Mouse (Mus musculus) T-cell, adult 2 months (primary cell): ENCODE data around the gene Ada.

ENCODE experiments used
- DNase-seq: peaks from one replicate; pipeline ENCODE4 v3.0.0; 2022; ENCODE audit warnings: low spot score

Gene Ada

DNA sequence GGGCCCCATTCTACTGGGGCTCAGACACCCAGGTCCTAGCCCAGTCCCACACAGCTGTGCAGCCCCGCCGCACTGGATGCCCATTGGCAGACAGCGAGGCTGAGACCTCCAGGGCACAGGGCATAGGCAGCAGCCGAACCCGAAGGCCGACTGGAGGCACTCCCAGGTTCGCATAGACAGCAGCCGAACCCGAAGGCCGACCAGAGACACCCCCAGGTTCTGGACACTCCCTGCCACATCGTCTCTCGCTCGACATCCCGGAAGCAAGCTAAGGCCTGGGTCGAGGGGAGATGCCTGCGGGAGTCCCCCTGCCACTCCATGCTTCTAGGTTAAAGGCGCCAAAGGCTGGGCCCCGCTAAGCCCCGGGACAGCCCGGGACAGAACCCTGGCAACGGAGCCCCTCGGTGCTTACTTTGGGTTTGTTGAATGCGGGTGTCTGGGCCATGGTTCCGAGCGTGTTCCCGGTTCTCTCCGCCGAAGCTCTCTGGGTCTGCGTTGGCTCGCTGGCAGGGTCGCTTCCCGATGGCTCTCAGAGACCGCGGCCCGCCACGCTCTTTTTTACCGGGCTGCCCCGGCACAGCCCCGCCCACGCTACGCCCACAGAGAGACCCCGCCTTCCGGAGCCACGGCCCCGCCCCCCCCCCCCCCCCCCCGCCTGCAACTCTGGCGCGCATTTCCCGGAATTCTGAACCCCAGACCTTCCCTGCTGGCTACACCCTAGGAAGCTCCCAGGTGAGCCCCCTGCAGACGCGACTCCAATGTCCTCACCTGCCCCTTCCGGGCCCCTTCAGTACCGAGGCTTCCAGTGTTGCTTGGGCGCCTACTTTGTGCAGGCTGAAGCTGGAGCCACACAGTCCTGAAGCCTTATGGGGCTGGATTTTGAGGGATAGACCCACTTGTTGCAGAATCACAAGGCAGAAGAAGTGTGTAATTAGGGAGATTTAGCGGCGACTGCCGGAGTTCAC, at the start of gene Ada:
Ada (minus strand) TSS at position 593 of the 965 bp plus-strand sequence.
- peak; percentile 45 for DNase-seq

DNA sequence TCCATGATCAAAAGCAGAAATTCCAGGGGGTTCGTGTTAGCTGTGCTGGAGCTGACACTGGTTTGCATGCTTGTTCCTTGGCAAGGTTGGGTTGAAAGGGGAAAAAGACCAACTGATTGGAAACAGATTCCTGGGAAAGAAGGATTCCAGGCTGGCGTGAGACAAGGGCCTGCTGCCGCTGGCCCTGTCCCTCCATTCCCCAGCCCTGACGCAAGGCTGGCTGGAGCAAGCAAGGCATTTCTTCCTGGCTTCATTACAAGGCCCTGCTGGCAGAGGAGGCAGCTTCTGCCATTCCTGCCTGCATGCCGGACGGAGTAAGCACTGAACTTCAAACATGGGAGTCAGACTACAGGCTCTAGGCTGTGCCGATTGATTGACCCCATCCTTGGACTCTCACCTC, 48.4 kb upstream of the Ada start:
- DNase-seq, result no peak

DNA sequence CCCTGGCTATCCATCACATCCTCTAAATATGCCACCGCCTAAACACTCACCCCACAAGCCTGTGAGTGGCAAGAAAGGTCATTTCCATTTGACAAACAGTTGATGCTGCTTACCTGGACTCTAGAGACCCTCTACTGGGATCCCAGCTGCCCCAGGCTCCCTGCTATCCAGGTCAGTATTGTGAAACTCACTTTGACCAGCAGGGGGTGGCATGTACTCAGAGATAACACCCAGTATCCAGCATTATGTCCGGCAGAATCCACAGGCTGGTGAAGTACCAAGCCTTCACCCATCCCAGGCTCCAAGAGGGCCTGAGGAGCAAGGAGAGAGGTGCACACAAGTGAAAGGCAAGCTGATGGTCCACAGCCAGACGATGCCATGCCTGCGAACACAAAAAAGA, 38.4 kb upstream of the Ada start:
- DNase-seq, result peak; percentile 19

DNA sequence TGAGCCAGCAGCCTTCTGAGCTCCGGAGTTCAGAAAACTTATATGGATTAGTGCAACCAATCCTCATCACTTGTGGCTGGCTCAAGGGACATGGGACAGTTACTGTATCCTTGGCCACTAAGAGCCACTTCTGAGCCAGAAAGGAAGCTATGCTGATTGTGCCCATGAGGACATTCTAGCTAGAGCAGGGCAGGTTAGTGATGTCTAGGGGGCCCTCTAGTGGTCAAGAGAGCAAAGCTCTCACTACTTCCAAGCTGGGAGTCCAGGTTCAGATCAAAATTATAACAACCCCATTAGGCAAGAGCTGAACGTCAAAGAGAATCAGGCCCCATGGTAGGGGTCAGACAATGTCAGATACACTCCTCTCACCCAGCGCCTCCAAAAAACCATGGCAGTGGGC, 37.7 kb upstream of the Ada start:
- DNase-seq, result peak; percentile 16

DNA sequence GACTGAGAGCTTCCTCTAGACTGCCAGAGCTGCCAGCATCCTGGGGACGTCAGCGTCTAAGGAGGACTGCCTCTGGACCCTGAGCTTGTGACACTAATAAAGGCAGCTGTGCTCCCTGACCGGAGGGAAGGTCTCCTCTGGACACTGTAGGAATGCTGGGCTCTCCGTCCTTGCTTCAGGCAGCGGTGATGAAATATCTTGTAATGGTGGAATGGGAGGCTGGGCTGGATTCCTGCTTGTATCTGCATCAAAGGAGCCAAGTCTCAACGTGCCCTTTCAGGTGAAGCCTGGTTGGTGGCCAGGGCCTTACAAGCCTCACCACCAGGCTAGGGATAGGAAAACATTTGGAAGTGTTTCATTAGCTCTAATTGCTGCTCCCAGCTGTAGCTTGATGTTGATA, 37.0 kb upstream of the Ada start:
- no peak for DNase-seq

DNA sequence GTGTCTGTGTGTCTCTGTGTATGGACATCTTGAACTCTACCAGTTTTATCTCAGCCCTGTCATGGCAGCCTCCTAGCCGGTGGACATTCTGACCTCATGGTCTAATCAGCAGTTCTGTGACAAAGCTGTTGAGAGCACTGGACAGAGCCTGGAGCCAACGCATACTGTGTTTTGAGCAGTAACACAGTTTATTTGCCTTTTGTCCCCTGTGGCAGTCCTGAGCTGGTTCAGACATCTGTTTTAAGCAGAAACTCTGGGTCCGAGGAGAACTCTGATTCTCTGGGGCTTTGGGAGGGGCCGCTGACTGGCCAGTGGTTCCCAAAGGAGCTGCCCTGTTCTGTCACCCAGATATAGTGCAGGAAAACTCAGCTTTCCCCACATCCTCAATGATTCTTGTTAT, 33.9 kb upstream of the Ada start:
- no peak for DNase-seq

DNA sequence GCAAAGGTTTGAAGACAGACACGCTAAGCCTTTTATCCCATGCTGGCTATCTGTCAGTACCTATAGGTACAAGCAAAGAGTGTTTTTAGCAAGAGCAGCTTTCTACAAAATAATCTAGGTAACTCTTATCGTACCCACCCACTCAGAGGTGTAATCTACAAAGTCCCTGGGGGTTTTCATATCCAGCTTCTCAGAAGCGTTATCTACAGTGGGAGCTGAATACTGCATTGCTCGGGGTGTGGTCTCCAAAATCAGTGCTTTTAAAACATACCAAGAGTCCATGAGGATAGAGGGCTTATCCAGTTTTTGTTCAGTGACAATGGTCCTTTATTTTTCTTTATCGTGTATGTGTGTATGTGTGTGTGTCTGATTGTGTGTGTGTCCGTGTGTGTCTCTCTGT, 33.3 kb upstream of the Ada start:
- no peak for DNase-seq

DNA sequence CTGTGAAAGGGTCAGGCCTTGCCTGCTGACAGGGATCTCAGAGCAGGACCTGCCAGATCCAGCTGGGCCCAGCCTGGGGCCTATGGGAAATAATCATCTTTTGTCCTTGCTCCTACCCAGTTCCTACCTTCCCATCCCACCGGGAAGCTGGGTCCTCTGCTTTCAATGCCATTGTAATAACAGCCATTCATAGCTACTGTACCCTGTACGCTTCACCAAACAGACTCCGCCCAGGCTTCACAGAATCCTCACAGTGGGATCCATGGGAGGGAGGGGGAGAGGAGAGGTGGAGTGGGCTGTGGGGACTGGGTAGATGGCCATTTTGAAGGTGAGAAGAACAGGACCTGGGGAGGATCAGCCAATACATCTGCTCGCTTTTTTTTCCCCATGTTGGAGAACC, 28.9 kb upstream of the Ada start:
- no peak for DNase-seq

DNA sequence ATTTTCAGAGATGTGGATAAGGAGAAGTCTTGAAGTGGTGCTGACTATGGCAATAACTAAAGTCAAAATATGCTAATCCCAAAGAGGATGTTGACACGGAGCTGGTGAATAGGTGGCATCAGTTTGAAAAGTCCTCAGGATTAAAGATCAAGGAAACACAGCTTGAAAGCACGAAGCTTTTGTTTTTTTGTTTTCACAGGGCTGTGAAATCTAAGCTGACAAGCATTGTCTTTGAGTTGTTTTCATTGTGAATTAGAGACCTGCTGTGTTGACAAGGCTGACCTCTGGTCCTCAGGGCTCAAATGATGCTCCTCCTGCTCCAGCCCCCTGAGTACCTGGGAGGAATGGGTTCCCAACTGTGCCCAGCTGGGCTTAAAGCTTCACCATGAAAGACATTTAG, 27.0 kb upstream of the Ada start:
- no peak for DNase-seq

DNA sequence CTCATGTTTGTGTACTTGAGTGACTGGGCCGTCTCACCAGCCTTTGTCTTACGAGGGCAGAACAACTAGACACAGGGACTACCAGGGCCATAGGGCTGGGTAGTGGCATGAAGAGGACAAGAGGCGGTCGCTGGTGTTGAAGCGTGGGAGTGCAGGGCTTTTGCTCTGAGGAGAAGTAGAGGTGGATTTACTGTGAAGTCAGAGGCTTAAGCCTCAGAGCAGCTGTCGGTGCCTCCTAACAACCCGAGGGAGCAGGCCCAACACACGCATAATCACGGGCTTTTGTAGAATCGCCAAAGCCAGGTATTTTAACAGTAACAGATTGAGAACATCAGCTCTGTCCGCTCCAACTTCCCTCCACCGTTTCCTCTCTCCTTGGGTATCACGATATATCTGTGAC, 26.6 kb upstream of the Ada start:
- no peak for DNase-seq

DNA sequence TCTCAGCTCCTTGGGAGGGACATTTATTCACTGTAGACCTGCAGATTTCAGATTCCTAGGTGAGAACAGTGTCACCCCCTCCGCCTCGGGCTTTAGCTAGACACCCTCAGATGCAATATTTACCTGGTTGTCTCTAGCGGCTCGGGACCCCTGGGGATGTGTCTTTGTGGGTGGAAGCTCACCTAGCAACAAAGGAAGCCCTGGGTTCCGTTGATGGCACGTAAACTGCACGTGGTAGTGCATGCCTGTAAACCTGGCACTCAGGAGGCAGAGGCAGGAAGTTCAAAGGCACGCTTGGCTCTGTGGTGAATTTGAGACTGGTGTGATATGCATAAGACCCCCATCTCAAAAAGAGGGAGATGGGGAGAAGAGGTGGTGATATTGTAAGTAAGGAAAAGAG, 20.7 kb upstream of the Ada start:
- DNase-seq, result peak; percentile 21

DNA sequence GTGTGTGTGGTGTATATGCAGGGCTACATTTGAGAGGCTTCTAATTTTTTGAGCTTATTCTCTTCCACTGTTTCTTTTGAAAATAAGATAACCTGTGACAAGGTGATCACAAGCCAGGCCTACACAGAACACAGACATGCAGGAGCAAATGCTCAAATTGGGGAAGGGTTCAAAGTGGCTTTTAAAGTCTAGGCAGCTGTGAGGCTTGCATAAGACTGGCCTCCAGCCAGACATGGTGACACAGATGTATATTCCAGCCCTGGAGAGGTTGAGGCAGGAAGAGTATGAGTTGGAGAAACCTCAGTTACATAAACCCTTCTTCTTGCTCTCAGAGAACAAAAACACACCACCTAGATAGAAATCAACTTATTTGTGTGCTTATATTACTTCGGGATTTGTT, 16.9 kb upstream of the Ada start:
- no peak for DNase-seq

DNA sequence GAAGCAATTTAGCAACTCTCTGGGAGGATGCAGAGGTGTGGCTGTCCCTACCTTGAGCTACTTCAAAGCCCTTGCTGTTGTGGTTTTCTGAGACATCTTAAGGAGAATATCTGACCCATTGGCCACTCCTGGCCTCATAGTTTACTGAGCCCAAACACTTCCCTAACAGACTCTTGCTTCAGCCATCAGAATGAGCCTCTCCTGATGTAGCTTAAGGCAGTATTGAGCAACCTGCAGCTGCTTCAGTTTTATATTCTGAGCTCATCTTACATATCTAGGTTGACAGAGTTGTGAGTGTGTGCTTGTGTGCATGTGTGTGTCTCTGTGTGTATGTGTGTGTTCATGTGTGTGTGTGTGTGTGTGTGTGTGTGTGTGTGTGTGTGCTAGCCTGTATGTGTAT, 16.2 kb upstream of the Ada start:
- no peak for DNase-seq

DNA sequence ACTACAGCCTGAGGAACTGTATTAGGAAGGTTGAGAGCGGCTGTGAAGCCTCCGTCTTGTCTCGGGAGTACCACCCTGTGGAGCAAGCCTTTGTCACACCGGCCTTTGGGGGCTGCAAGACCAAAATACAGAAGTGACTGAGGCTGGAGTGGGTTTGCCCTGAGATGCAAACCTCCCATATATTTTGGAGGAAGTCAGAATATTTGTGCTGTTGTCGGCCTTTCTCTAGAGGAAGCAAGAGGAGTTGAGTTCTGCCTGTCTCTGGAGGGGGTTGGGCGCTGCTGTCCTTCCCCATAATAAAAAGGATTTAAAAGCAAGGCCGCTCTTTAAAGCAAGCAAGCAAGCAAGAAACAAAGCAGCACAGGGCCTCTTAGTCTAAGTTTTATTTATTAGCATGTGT, 11.4 kb upstream of the Ada start:
- DNase-seq, result no peak

DNA sequence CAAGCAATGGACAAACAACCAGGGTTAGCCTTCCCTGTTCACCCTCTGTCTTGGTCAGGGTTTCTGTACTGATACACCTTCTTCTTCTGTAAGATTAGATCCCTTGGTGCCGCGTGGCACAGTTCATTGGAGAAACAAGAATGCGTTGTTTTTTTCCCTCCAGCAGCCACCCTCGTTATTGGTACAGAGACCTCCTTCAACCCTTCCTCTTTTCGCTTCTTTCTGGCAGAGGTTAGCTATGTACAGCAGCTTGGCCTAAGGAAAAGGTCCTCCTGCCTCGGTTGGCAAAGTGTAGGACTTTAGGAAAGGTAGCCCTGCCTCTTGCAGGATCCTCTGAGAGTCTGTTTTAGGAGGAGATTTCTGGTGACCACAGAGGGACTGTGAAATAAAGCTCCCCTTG, 10.6 kb upstream of the Ada start:
- DNase-seq, result no peak

DNA sequence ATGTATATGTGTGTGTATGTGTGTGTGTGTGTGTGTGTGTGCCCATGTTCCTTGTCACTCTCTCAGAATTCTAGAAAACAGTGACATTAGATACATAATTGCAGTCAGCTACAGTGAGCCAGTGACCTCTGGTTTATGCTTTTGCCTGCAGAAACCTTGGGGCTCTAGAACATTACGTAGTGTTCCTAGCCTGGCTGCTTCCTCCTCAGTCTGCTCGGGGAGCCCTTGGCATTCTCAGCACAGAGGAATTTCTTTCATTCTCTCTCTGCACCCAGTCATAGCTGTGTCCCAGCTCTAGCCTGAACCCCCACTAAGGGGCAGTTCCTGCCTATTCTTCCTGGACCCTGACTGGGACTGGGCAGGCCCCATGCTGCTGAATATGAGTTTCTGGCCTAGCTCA, 8.1 kb upstream of the Ada start:
- no peak for DNase-seq

DNA sequence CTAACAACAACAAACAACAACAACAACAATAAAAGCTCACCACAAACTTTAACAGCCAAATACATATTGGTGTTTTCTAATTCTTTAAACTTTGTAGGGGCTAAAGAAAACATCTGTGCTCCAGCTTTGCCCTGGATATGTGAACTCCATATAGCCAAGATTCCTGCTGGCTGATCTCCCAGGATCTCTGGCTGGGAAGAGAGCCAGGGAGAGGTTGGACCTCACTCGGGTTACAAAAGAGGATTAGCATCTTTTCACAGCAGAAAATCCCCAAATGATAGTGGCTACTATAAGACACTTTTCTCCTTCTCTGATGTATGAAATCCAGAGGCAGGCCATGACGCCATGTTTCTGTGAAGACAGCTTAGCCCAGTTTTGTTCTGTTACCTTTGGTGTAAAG, 6.7 kb upstream of the Ada start:
- DNase-seq, result no peak

DNA sequence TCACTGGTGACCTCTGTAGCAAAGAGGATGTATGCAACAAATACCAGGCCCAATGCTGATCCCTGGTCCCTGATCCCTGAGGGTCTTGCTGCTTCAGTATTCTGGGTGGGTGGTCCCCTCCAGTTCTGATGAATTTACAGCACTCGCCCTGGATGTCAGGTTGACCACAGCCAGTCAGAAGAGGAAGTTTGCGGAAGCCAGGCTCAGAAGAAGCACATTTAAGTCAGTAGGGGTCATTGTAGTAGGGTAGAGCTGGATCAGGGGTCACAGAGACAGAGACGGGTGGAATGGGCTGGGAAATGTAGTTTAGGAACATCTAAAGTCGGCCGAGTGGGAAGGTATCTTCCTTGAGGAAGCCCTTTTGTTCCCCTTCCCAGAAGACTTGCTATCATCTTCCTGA, 4.2 kb upstream of the Ada start:
- DNase-seq, result no peak

DNA sequence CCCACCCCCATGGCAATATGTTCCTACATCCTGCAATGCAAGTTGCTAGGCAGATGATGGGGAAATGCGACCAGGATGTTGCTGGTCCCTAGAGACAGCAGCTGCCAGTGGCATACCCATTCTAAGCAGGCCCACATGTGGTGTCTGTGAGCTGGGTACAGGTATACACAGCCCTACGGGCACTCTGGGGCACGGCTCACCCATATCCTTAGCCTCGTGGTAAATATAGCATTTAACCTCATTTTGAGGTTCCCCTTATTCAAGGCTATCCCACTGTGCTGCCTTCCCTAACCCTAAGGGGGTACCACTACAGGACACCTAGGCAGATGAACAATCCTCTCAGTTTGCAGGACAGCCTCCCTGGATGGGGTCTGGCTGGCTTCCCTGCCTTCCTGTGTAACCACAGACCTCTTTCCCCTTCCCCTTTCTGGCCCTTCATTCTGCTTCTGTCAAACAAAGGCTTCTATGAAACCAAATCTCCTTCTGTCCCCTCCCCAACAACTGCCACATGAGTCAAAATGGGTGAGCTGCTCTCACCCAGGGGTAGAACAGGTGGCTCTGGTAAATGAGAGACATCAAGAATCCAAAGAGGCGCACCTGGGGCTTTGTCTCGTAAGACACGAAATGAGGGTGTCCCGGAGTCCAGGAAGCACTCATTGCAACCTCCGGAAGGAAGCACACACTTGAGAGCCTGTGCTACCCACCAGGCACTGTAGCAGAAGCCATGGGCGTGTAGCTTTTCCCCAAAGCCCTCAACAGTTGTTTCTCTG, 5.1 kb downstream of the Ada start:
- peak; percentile 24 for DNase-seq

DNA sequence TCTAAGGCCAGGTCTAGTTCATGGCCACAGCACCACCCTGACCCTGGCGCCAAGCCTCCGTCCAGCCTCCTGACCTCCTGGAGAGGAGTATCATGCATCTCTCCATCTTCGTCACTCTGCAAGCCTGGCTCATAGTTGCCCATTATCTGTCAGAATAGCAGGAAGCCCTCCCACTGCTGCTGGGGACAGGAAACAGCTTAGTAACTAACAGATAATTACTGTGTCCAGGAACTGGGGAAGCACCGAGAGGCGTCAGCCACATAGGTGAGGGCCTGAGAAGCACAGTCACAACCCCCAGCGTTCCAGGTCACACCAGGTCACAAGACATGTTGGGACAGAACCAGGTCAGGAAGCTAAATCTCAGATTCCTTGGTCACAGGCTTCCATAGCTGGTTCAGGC, 6.7 kb downstream of the Ada start:
- no peak for DNase-seq

DNA sequence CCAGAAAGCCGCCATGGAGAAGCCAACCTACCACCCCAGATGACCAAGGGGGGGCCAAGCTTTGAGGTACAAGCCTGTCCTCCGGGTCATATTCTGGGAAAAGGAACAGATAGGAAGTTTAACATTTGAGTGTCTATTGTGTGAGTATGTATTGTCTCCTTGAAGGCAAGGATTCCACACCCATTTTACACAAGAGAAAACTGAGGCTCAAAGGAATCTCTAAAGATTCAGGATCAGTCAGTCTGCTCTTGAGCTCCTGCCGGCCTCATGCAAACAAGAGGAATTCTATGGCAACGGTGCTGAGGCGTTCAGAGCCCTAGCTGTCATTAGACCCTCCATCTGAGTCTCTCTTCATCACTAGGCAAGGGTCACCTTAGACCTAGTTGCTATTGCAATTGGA, 7.4 kb downstream of the Ada start:
- DNase-seq, result no peak

DNA sequence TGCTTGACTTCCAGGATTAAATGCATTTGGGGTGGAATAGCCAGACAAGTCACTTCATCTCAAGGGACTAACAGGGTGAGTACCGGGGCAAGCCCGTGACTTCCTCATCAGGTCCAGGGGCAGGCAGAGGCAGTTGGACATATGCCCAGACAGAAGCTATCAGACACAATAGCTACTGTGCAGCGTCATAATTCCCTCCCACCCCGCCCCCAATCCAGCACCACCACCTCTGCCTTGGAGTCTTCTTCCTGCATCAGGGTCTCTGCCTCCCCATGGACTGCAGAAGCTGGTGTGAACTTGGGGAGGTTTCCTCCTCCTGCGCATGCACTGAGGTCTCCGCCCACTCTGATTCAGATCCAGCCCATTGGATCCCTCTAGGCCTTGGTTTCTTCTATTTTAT, 14.1 kb downstream of the Ada start:
- DNase-seq, result no peak

DNA sequence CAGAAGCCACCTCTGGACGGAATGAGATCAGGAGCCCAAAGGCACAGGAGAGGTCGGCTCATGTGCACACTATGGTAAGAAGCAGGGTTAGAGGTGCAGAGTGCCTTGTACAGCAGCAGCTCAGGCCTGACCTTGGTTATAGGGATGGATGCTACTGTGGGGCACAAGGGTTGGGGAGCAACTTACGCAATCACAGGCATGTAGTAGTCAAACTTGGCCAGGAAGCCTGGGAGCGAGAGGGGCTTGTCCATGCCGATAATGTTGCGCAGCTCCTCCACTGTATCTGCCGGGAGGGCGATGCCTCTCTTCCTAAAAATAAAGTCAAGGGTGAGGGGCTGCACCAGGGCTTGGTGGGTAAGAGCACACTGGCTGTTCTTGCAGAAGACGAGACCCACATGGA, 14.9 kb downstream of the Ada start:
- no peak for DNase-seq

DNA sequence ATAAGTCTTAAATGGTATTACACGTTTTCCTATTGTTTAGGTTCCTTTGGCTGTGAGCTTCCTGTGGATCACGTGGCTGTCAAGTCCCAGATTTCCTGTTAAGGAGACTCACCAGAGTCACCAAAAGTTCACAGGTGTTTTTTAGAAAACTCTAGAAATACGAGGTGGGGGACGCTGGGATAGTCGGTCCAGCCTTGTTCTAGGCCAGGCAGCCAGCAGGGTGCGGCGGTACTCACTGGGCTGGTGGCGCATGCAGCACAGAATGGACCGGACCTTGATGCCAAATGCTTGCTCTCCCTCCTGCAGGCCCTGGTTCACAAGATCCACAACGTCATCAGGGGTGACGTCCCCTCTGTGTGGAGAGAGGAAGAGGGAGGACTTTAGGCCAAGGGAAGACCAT, 18.0 kb downstream of the Ada start:
- DNase-seq, result no peak
